Mouse (Mus musculus) forebrain, embryonic 14.5 days (tissue): Measurements from ENCODE around the gene Farsb. TPM values are rescaled to one million over a fixed set of nuclear protein-coding genes. Genes with fewer than 3 reads are reported as not detected.

ENCODE experiments used
- ATAC-seq: fragments of 200-750 bp; cut with Nextera tagmentation; 2 replicates; pipeline ENCODE4 v1.8.0; 2017; ENCODE audit warnings: mild to moderate bottlenecking, moderate library complexity
- DNase-seq: peaks from one replicate; pipeline ENCODE4 v3.0.0-alpha.2; 2015; ENCODE audit warnings: low spot score
- H3K27ac ChIP-seq: fragments of 300-500 bp; sonication (generic); 2 replicates; pipeline ENCODE4 v1.5.1; 2014; ENCODE audit warnings: low read depth, mild to moderate bottlenecking, control low read depth, low read length, moderate library complexity
- H3K27me3 ChIP-seq: fragments of 300-500 bp; sonication (generic); replicated peaks from 2 replicates; pipeline ENCODE4 v1.6.1; 2014; ENCODE audit warnings: low read length, control low read depth, mixed read lengths; ENCODE audit not compliant: control insufficient read depth, insufficient read depth
- H3K36me3 ChIP-seq: fragments of 300-500 bp; sonication (generic); 2 replicates; pipeline ENCODE4 v1.6.1; 2014; ENCODE audit warnings: low read length, control low read depth; ENCODE audit not compliant: control insufficient read depth, insufficient read depth
- H3K4me1 ChIP-seq: fragments of 300-500 bp; sonication (generic); 2 replicates; pipeline ENCODE4 v1.6.1; 2014; ENCODE audit warnings: antibody characterized with exemption, low read length, control low read depth; ENCODE audit not compliant: control insufficient read depth, insufficient read depth
- H3K4me2 ChIP-seq: fragments of 300-500 bp; sonication (generic); 2 replicates; pipeline ENCODE4 v1.6.1; 2014; ENCODE audit warnings: mild to moderate bottlenecking, control low read depth, low read length
- H3K4me3 ChIP-seq: fragments of 300-500 bp; sonication (generic); 2 replicates; pipeline ENCODE4 v1.5.1; 2014; ENCODE audit warnings: low read depth, low read length, control low read depth
- H3K9ac ChIP-seq: fragments of 300-500 bp; sonication (generic); 2 replicates; pipeline ENCODE4 v1.6.1; 2014; ENCODE audit warnings: mild to moderate bottlenecking, low read length, control low read depth, moderate library complexity
- H3K9me3 ChIP-seq: fragments of 300-500 bp; sonication (generic); replicated peaks from 2 replicates; pipeline ENCODE4 v1.6.1; 2016; ENCODE audit warnings: low read length, control low read depth, mixed read lengths; ENCODE audit not compliant: control insufficient read depth
- WGBS: fragments of 180-500 bp; shearing (Covaris S2); extraction: QIAGEN DNeasy Blood & Tissue Kit; methylation state at CpG from one replicate; pipeline ENCODE4 v1.1.7; 2014; 5-methylcytosine and 5-hydroxymethylcytosine counted together
- polyA plus RNA-seq: library from polyadenylated mRNA; unstranded; fragments of >200 nt; fragmentation: Nextera tagmentation; extraction: Ambion mirVana; gene quantifications from 2 replicates; pipeline ENCODE4 v1.2.1, GENCODE M21; 2014

The Farsb gene
- polyA plus RNA-seq, 1 experiment from 2014 or later: 172 TPM

GRCm38 (mm10) chr1:78419593-78419992 lies 69.1 kb downstream of the Farsb start:
- 44% methylated on average over 4 of the region's 4 CpGs for WGBS
- H3K27ac ChIP-seq: no peak overlapping the region
- no peak overlapping the region for H3K9ac ChIP-seq
- H3K36me3 ChIP-seq: peaks cover 3% of the 10 kb centered on the region; the same call in 1 of the 2 replicates
- H3K27me3 ChIP-seq: no peaks in the 10 kb centered on the region
- H3K4me1 ChIP-seq: no peaks in the 10 kb centered on the region
- DNase-seq: peak; percentile 80
- peak; percentile 57; the same call in 1 of the 2 replicates for ATAC-seq
- no peak overlapping the region for H3K4me3 ChIP-seq
- no peak overlapping the region for H3K4me2 ChIP-seq
- no peaks in the 10 kb centered on the region for H3K9me3 ChIP-seq

DNA sequence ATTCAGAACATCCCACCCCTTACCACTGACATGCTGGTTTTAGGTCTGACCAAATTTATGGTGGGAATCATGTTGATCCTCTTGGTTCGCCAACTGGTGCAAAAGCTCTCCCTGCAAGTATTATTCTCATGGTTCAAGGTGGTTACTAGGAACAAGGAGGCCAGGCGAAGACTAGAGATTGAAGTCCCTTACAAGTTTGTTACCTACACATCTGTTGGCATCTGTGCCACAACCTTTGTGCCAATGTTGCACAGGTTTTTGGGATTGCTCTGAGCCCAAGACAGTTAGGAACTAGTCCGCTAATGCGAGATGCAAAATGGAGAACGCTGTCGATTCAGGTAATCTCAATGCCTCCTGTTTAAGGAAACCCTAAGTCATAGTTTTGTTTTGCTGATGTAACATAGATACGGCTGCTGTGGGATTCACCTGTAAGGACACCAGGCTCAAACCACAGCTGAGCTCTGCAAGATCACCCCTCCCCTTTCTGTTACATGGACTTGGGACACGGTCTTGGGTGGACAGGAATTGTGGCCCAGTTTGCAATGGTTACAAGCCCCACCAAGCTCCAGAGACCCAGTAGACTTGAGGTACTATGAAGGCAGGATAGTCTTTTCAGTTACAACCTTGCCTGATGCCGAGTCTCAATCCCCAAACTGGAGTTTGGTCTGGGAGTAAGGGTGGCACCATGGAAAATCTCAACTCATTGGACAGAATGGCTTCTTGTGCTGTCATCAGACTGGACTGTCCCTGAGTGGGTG lies 71.4 kb downstream of the Farsb start:
- 92% methylated on average over 9 of the region's 9 CpGs for WGBS

DNA sequence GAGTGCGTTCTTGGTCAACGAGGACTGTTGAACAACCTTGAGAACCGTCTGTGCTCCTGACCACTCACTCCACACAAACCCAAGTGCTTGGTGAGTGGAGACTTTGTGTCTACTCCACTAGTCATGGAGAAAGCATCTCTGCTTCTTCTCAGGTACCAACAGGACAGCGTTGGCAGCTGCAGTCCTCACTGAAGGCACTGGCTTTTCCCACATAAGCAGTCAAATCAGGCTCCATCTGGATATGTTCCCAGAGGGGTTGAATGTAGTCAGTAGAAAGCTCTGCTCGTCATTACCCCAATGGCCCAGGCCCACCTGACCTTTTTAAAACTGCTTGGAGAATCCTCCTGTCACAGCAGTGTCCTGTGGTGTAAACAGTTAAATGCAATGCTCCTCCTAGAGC lies 74.3 kb downstream of the Farsb start:
- no peak overlapping the region for H3K27ac ChIP-seq
- no peaks in the 10 kb centered on the region for H3K9me3 ChIP-seq
- 91% methylated on average over 5 of the region's 5 CpGs for WGBS
- ATAC-seq (no peak), DNase-seq (no peak)
- H3K9ac ChIP-seq: no peak overlapping the region
- no peaks in the 10 kb centered on the region for H3K4me1 ChIP-seq
- H3K4me2 ChIP-seq: no peak overlapping the region
- no peaks in the 10 kb centered on the region for H3K27me3 ChIP-seq
- no peak overlapping the region for H3K4me3 ChIP-seq
- no peaks in the 10 kb centered on the region for H3K36me3 ChIP-seq

More for the DNA sequence above, 71.4 kb downstream of the Farsb start:
- H3K27me3 ChIP-seq: no peaks in the 10 kb centered on the region
- no peak for DNase-seq
- H3K4me3 ChIP-seq: no peak overlapping the region
- H3K36me3 ChIP-seq: 0 out of 2 replicates have a peak, but pooled peaks cover 3% of the 10 kb centered on the region
- ATAC-seq: no peak
- no peak overlapping the region for H3K4me2 ChIP-seq
- no peaks in the 10 kb centered on the region for H3K4me1 ChIP-seq
- H3K9me3 ChIP-seq: no peaks in the 10 kb centered on the region
- H3K9ac ChIP-seq: no peak overlapping the region
- no peak overlapping the region for H3K27ac ChIP-seq

- H3K9me3 ChIP-seq: no peaks in the 10 kb centered on the region
- ATAC-seq (no peak), DNase-seq (no peak)
- no peaks in the 10 kb centered on the region for H3K27me3 ChIP-seq
- H3K4me1 ChIP-seq: no peaks in the 10 kb centered on the region
- no peak overlapping the region for H3K4me2 ChIP-seq
- H3K27ac ChIP-seq: no peak overlapping the region
- no peak overlapping the region for H3K4me3 ChIP-seq
- 31% methylated on average over 7 of the region's 7 CpGs for WGBS
- H3K36me3 ChIP-seq: no peaks in the 10 kb centered on the region
- H3K9ac ChIP-seq: no peak overlapping the region
Observed at GRCm38 (mm10) chr1:78412668-78413067, 76.0 kb downstream of the Farsb start.

- 91% methylated on average over 2 of the region's 2 CpGs for WGBS
- ATAC-seq: no peak
- Histone ChIP-seq H3K27me3 (no peaks in the 10 kb centered on the region), H3K4me2 (no peak overlapping the region), H3K9ac (no peak overlapping the region), H3K4me1 (no peaks in the 10 kb centered on the region), H3K36me3 (no peaks in the 10 kb centered on the region), H3K4me3 (no peak overlapping the region), H3K9me3 (no peaks in the 10 kb centered on the region), H3K27ac (no peak overlapping the region)
- DNase-seq: no peak
Observed at GRCm38 (mm10) chr1:78409396-78409795, 79.3 kb downstream of the Farsb start.

DNA sequence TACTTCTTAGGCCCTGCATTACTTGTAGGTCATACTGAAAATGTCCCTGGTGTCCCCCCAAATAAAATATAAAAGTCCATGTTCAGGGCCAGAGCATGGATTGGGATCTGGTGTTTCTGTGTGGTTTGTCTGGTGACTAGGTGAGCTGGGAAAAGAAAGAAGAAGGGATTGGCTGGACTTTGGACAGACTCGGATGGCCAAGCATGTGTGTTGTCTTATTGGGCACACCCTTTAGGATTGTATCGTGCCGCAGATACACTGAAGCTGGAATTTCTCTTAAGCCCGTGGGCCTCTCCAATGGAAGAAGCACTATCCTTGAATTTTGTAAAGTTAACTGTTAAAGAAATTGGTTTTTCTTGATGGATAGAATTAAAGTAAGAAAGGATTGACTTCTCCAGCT lies 87.3 kb downstream of the Farsb start:
- Histone ChIP-seq H3K27me3 (no peaks in the 10 kb centered on the region), H3K4me3 (no peak overlapping the region), H3K9ac (no peak overlapping the region), H3K27ac (no peak overlapping the region), H3K4me1 (no peaks in the 10 kb centered on the region), H3K9me3 (no peaks in the 10 kb centered on the region), H3K36me3 (no peaks in the 10 kb centered on the region), H3K4me2 (no peak overlapping the region)
- WGBS: 95% methylated on average over 4 of the region's 4 CpGs
- no peak for DNase-seq
- ATAC-seq: no peak

DNA sequence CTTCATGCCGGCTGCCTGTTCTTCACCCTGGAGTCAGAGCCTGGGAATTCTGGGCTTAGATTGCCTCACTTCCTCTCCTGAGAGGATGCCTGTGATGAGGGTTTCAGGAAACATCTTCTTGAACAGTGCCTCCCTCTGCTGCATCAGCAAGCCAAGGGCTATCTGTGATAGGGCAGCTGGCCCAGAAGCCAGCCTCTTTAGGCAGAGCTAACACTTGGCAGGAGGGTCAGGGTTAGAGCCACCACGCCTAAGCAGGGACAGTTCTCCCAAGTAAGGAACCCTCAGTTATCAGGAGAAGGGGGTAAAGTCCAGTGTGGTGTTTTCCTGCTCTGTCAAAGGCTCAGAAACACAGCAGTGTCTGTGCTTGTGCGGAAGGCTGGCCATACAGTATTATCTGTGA lies 88.9 kb downstream of the Farsb start:
- WGBS: 83% methylated on average over 3 of the region's 3 CpGs
- H3K9me3 ChIP-seq: no peaks in the 10 kb centered on the region
- H3K4me1 ChIP-seq: no peaks in the 10 kb centered on the region
- ATAC-seq (no peak), DNase-seq (no peak)
- no peaks in the 10 kb centered on the region for H3K27me3 ChIP-seq
- H3K9ac ChIP-seq: no peak overlapping the region
- no peaks in the 10 kb centered on the region for H3K36me3 ChIP-seq
- no peak overlapping the region for H3K4me2 ChIP-seq
- H3K27ac ChIP-seq: no peak overlapping the region
- no peak overlapping the region for H3K4me3 ChIP-seq

- Histone ChIP-seq H3K27me3 (no peaks in the 10 kb centered on the region), H3K9me3 (no peaks in the 10 kb centered on the region), H3K27ac (no peak overlapping the region), H3K4me2 (no peak overlapping the region), H3K4me1 (no peaks in the 10 kb centered on the region), H3K4me3 (no peak overlapping the region), H3K36me3 (no peaks in the 10 kb centered on the region), H3K9ac (no peak overlapping the region)
- WGBS: 51% methylated on average over 8 of the region's 8 CpGs
- DNase-seq: no peak
- no peak for ATAC-seq
Observed at GRCm38 (mm10) chr1:78396320-78396913, 92.3 kb downstream of the Farsb start.

GRCm38 (mm10) chr1:78395737-78396136 lies 93.0 kb downstream of the Farsb start:
- Histone ChIP-seq H3K27me3 (no peaks in the 10 kb centered on the region), H3K4me2 (no peak overlapping the region), H3K4me3 (no peak overlapping the region), H3K27ac (no peak overlapping the region), H3K4me1 (no peaks in the 10 kb centered on the region), H3K36me3 (no peaks in the 10 kb centered on the region), H3K9ac (no peak overlapping the region), H3K9me3 (no peaks in the 10 kb centered on the region)
- ATAC-seq (no peak), DNase-seq (no peak)
- WGBS: 42% methylated on average over 6 of the region's 6 CpGs
